Mouse (Mus musculus) heart, adult 8-10 months (tissue): ENCODE results near the gene D10Jhu81e. TPM values are rescaled to one million over a fixed set of nuclear protein-coding genes. Genes with fewer than 3 reads are reported as not detected.
"Not testable (repeated sequence)": the region's sequence is repeated elsewhere in the genome, so short reads cannot be mapped to it uniquely, and the experiment has no call there.

Experiments used
- DNase-seq: peaks from one replicate; pipeline ENCODE4 v3.0.0; 2022; ENCODE audit warnings: low spot score
- total RNA-seq, 4 experiments: library from RNA; stranded (reverse); gene quantifications; 2 replicates each; pipeline ENCODE4 v1.2.4; 2022

D10Jhu81e gene
- total RNA-seq, 4 experiments from 2014 or later, result 676 to 739 (median 714) TPM

- no peak for DNase-seq
These were observed 35.2 kb downstream of the D10Jhu81e start for GRCm38 (mm10) chr10:78134400-78134799.

- DNase-seq, result no peak
These were observed 39.6 kb downstream of the D10Jhu81e start for GRCm38 (mm10) chr10:78129998-78130397.

- no peak for DNase-seq
These were observed 40.2 kb downstream of the D10Jhu81e start for GRCm38 (mm10) chr10:78129423-78129822.

GRCm38 (mm10) chr10:78128647-78129046 lies 40.9 kb downstream of the D10Jhu81e start:
- DNase-seq, result no peak

- no peak for DNase-seq
These were observed 41.7 kb downstream of the D10Jhu81e start for GRCm38 (mm10) chr10:78127931-78128330.

- no peak for DNase-seq
These were observed 42.3 kb downstream of the D10Jhu81e start for GRCm38 (mm10) chr10:78127046-78127870.

- no peak for DNase-seq
These were observed 43.3 kb downstream of the D10Jhu81e start for GRCm38 (mm10) chr10:78126311-78126710.

GRCm38 (mm10) chr10:78125061-78125460 lies 44.5 kb downstream of the D10Jhu81e start:
- not testable (repeated sequence) for DNase-seq

- DNase-seq, result not testable (repeated sequence)
These were observed 45.4 kb downstream of the D10Jhu81e start for GRCm38 (mm10) chr10:78124137-78124536.

- no peak for DNase-seq
These were observed 50.2 kb downstream of the D10Jhu81e start for GRCm38 (mm10) chr10:78119422-78119821.

- no peak for DNase-seq
These were observed 54.4 kb downstream of the D10Jhu81e start for GRCm38 (mm10) chr10:78115153-78115552.

- DNase-seq, result no peak
These were observed 55.0 kb downstream of the D10Jhu81e start for GRCm38 (mm10) chr10:78114521-78115092.

Other genes starting within 250 kb of the D10Jhu81e start
- gene Trpm2, start 199.2 kb downstream of the D10Jhu81e start, total RNA-seq, result 1 to 10 TPM in 1 of 4 experiments, under 1 TPM in 3; 0.44 to 1.8 (median 0.61) TPM
- 10 to 100 TPM; 10.7 to 13.5 (median 12.2) TPM for gene 1810043G02Rik, start 191.3 kb downstream of the D10Jhu81e start, total RNA-seq
- gene Pfkl, start 159.7 kb downstream of the D10Jhu81e start, total RNA-seq, result 100 to 1,000 TPM; 124 to 159 (median 130) TPM
- under 1 TPM in 2 of 4 experiments, not detected in 2; 0.38 to 0.65 TPM for gene Dnmt3l, start 127.8 kb downstream of the D10Jhu81e start, total RNA-seq
- gene Aire, start 126.2 kb downstream of the D10Jhu81e start, total RNA-seq, result not detected
- gene Icosl, start 100.5 kb downstream of the D10Jhu81e start, total RNA-seq, result 1 to 10 TPM; 6.1 to 7.9 (median 7.0) TPM
- 10 to 100 TPM; 11.1 to 12.3 (median 11.6) TPM for gene Pwp2, start 15.4 kb upstream of the D10Jhu81e start, total RNA-seq
- 10 to 100 TPM; 43.6 to 62.3 (median 52.9) TPM for gene Trappc10, start 74.9 kb upstream of the D10Jhu81e start, total RNA-seq
- gene Agpat3, start 182.7 kb upstream of the D10Jhu81e start, total RNA-seq, result 100 to 1,000 TPM; 206 to 254 (median 219) TPM
- 100 to 1,000 TPM in 2 of 4 experiments, 10 to 100 TPM in 2; 87.2 to 106 (median 96.3) TPM for gene Rrp1, start 243.3 kb upstream of the D10Jhu81e start, total RNA-seq